Mouse (Mus musculus): Measurements from ENCODE around the gene C1qtnf1. TPM values are rescaled to one million over a fixed set of nuclear protein-coding genes. Genes with fewer than 3 reads are reported as not detected.

The C1qtnf1 gene
- total and polyA plus RNA-seq, 2 experiments from 2014 or later: 5.8 to 7.8 TPM

- H3K36me3 ChIP-seq (replicated peaks; ENCODE audit: control insufficient read depth, insufficient read depth, low read length): peaks cover 12% of the 10 kb centered on the region
- peak within 1 kb of the TSS; percentile 45; the same call in 1 of the 2 replicates for H3K9ac ChIP-seq (replicated peaks; ENCODE audit: low read depth, low read length)
- H3K27ac ChIP-seq (ENCODE audit: low read depth): peak within 1 kb of the TSS; percentile 88
- TF ChIP-seq EP300 (IDR thresholded peaks at IDR 0.05; ENCODE audit: low read depth) (no peak), CTCF (IDR thresholded peaks at IDR 0.05; ENCODE audit: low read depth) (peak; percentile 37)
- DNase-seq (ENCODE audit: low spot score) (peak; percentile 82), ATAC-seq (ENCODE audit: insufficient read depth, low read depth) (peak; percentile 65)
- peak within 1 kb of the TSS; percentile 56 for H3K4me2 ChIP-seq (ENCODE audit: low read depth, low read length)
- H3K9me3 ChIP-seq (replicated peaks; ENCODE audit: control insufficient read depth, low read length): no peaks in the 10 kb centered on the region
- 25% methylated on average over 7 of the region's 7 CpGs for WGBS
- H3K4me1 ChIP-seq (ENCODE audit: control insufficient read depth, insufficient read depth): peaks cover 28% of the 10 kb centered on the region
- H3K27me3 ChIP-seq (ENCODE audit: control insufficient read depth, insufficient read depth, low read length): no peaks in the 10 kb centered on the region
- H3K4me3 ChIP-seq (ENCODE audit: low read depth, low read length): peak within 1 kb of the TSS; percentile 22
Observed at GRCm38 (mm10) chr11:118401760-118402280, 26.2 kb upstream of the C1qtnf1 start, which contains the start of gene Lgals3bp. Gene Lgals3bp (minus strand): TSS chr11:118402092.

- no peak overlapping the region for H3K4me3 ChIP-seq (ENCODE audit: low read depth, low read length)
- no peak for ATAC-seq (ENCODE audit: insufficient read depth, low read depth)
- DNase-seq (ENCODE audit: low spot score): no peak
- TF ChIP-seq EP300 (IDR thresholded peaks at IDR 0.05; ENCODE audit: low read depth) (no peak), CTCF (IDR thresholded peaks at IDR 0.05; ENCODE audit: low read depth) (no peak)
- 88% methylated on average over 2 of the region's 2 CpGs for WGBS
- no peaks in the 10 kb centered on the region for H3K9me3 ChIP-seq (replicated peaks; ENCODE audit: control insufficient read depth, low read length)
- H3K27ac ChIP-seq (ENCODE audit: low read depth): no peak overlapping the region
- no peak overlapping the region for H3K9ac ChIP-seq (replicated peaks; ENCODE audit: low read depth, low read length)
- peaks cover 23% of the 10 kb centered on the region for H3K36me3 ChIP-seq (replicated peaks; ENCODE audit: control insufficient read depth, insufficient read depth, low read length)
- no peaks in the 10 kb centered on the region for H3K27me3 ChIP-seq (ENCODE audit: control insufficient read depth, insufficient read depth, low read length)
- H3K4me2 ChIP-seq (ENCODE audit: low read depth, low read length): no peak overlapping the region
- H3K4me1 ChIP-seq (ENCODE audit: control insufficient read depth, insufficient read depth): peaks cover 28% of the 10 kb centered on the region
Observed at GRCm38 (mm10) chr11:118403183-118403582, 24.8 kb upstream of the C1qtnf1 start.

- Histone ChIP-seq H3K36me3 (replicated peaks; ENCODE audit: control insufficient read depth, insufficient read depth, low read length) (peaks cover 25% of the 10 kb centered on the region; the same call in 1 of the 2 replicates), H3K4me2 (ENCODE audit: low read depth, low read length) (no peak overlapping the region), H3K4me3 (ENCODE audit: low read depth, low read length) (no peak overlapping the region), H3K4me1 (ENCODE audit: control insufficient read depth, insufficient read depth) (peaks cover 28% of the 10 kb centered on the region), H3K27me3 (ENCODE audit: control insufficient read depth, insufficient read depth, low read length) (no peaks in the 10 kb centered on the region), H3K27ac (ENCODE audit: low read depth) (peak overlapping the region; percentile 22; the same call in 1 of the 2 replicates), H3K9me3 (replicated peaks; ENCODE audit: control insufficient read depth, low read length) (no peaks in the 10 kb centered on the region), H3K9ac (replicated peaks; ENCODE audit: low read depth, low read length) (no peak overlapping the region)
- no peak for TF ChIP-seq EP300 (IDR thresholded peaks at IDR 0.05; ENCODE audit: low read depth)
- TF ChIP-seq CTCF (IDR thresholded peaks at IDR 0.05; ENCODE audit: low read depth): no peak
- DNase-seq (ENCODE audit: low spot score) (no peak), ATAC-seq (ENCODE audit: insufficient read depth, low read depth) (no peak)
- WGBS: 57% methylated on average over 6 of the region's 6 CpGs
Observed at GRCm38 (mm10) chr11:118403951-118404899, 23.8 kb upstream of the C1qtnf1 start.

GRCm38 (mm10) chr11:118405311-118405710 is 22.7 kb upstream of the C1qtnf1 start:
- Histone ChIP-seq H3K4me1 (ENCODE audit: control insufficient read depth, insufficient read depth) (peaks cover 18% of the 10 kb centered on the region), H3K4me3 (ENCODE audit: low read depth, low read length) (no peak overlapping the region), H3K27me3 (ENCODE audit: control insufficient read depth, insufficient read depth, low read length) (no peaks in the 10 kb centered on the region), H3K36me3 (replicated peaks; ENCODE audit: control insufficient read depth, insufficient read depth, low read length) (peaks cover 30% of the 10 kb centered on the region), H3K9ac (replicated peaks; ENCODE audit: low read depth, low read length) (no peak overlapping the region), H3K4me2 (ENCODE audit: low read depth, low read length) (no peak overlapping the region), H3K27ac (ENCODE audit: low read depth) (no peak overlapping the region), H3K9me3 (replicated peaks; ENCODE audit: control insufficient read depth, low read length) (no peaks in the 10 kb centered on the region)
- TF ChIP-seq EP300 (IDR thresholded peaks at IDR 0.05; ENCODE audit: low read depth) (no peak), CTCF (IDR thresholded peaks at IDR 0.05; ENCODE audit: low read depth) (no peak)
- 90% methylated on average over 8 of the region's 8 CpGs for WGBS
- ATAC-seq (ENCODE audit: insufficient read depth, low read depth): no peak
- no peak for DNase-seq (ENCODE audit: low spot score)

GRCm38 (mm10) chr11:118406521-118406920 is 21.5 kb upstream of the C1qtnf1 start:
- peaks cover 6% of the 10 kb centered on the region for H3K4me1 ChIP-seq (ENCODE audit: control insufficient read depth, insufficient read depth)
- TF ChIP-seq CTCF (IDR thresholded peaks at IDR 0.05; ENCODE audit: low read depth) (no peak), EP300 (IDR thresholded peaks at IDR 0.05; ENCODE audit: low read depth) (no peak)
- H3K4me3 ChIP-seq (ENCODE audit: low read depth, low read length): no peak overlapping the region
- ATAC-seq (ENCODE audit: insufficient read depth, low read depth): no peak
- H3K9ac ChIP-seq (replicated peaks; ENCODE audit: low read depth, low read length): no peak overlapping the region
- H3K9me3 ChIP-seq (replicated peaks; ENCODE audit: control insufficient read depth, low read length): no peaks in the 10 kb centered on the region
- 70% methylated on average over 5 of the region's 5 CpGs for WGBS
- DNase-seq (ENCODE audit: low spot score): no peak
- H3K36me3 ChIP-seq (replicated peaks; ENCODE audit: control insufficient read depth, insufficient read depth, low read length): peaks cover 42% of the 10 kb centered on the region
- no peak overlapping the region for H3K4me2 ChIP-seq (ENCODE audit: low read depth, low read length)
- H3K27ac ChIP-seq (ENCODE audit: low read depth): peak overlapping the region; percentile 60
- no peaks in the 10 kb centered on the region for H3K27me3 ChIP-seq (ENCODE audit: control insufficient read depth, insufficient read depth, low read length)
